In genomic region chr6:91960028-91960811, GRCm38 (mm10) we compare ENCODE assay signal across 8 mouse cellular contexts. TPM values are rescaled to one million over a fixed set of nuclear protein-coding genes. Genes with fewer than 3 reads are reported as not detected.
DNase-seq lines count a peak whose midpoint lies in the region; ATAC-seq lines count a peak whose summit lies in the region.

No protein-coding gene starts in this region.

- 0 out of 2 replicates have a peak, but pooled peaks cover 2% of the 10 kb centered on the region for H3K27me3 ChIP-seq in kidney, embryonic 16.5 days (ENCODE audit: insufficient read depth, low read length)
- H3K27me3 ChIP-seq in hindbrain, embryonic 16.5 days (replicated peaks; ENCODE audit: control insufficient read depth, insufficient read depth, low read length): no peaks in the 10 kb centered on the region

- peak overlapping the region; percentile 94 for H3K27ac ChIP-seq in kidney, embryonic 16.5 days (ENCODE audit: low read length)
- no peak overlapping the region for H3K27ac ChIP-seq in hindbrain, embryonic 16.5 days (ENCODE audit: low read depth, low read length)

- H3K9me3 ChIP-seq in kidney, embryonic 16.5 days (ENCODE audit: low read length): no peaks in the 10 kb centered on the region
- H3K9me3 ChIP-seq in hindbrain, embryonic 16.5 days (ENCODE audit: control insufficient read depth, low read length): no peaks in the 10 kb centered on the region

- H3K36me3 ChIP-seq in kidney, embryonic 16.5 days (ENCODE audit: insufficient read depth, low read length): no peaks in the 10 kb centered on the region
- no peaks in the 10 kb centered on the region for H3K36me3 ChIP-seq in hindbrain, embryonic 16.5 days (ENCODE audit: control insufficient read depth, insufficient read depth, low read length)

- DNase-seq in adrenal gland, adult 2 months: peak; percentile 58
- no peak for DNase-seq in adrenal gland, postnatal 4 days (ENCODE audit: low spot score in 2 of 2)
- peak; percentile 68 for DNase-seq in heart, adult 8-10 months (ENCODE audit: low spot score)
- DNase-seq in lung, postnatal 4 days: peak; percentile 64 to 82
- no peak for DNase-seq in cerebellum, postnatal 4 days (ENCODE audit: low spot score in 2 of 2)
- DNase-seq in cerebellum, adult 9-10 months: no peak

- 0 out of 2 replicates have a peak overlapping the region, but pooled peaks have one; percentile 6 for H3K9ac ChIP-seq in kidney, embryonic 16.5 days (replicated peaks; ENCODE audit: low read length)
- H3K9ac ChIP-seq in hindbrain, embryonic 16.5 days (ENCODE audit: low read depth, low read length): no peak overlapping the region

- peak overlapping the region; percentile 20 for H3K4me2 ChIP-seq in kidney, embryonic 16.5 days (replicated peaks; ENCODE audit: low read depth, low read length)
- H3K4me2 ChIP-seq in hindbrain, embryonic 16.5 days (ENCODE audit: low read length): no peak overlapping the region

- no peak overlapping the region for H3K4me3 ChIP-seq in kidney, embryonic 16.5 days (ENCODE audit: low read length)
- H3K4me3 ChIP-seq in hindbrain, embryonic 16.5 days (ENCODE audit: low read length): no peak overlapping the region

- WGBS in kidney, embryonic 16.5 days: 13% methylated on average over 8 of the region's 8 CpGs
- WGBS in hindbrain, embryonic 16.5 days: 52% methylated on average over 8 of the region's 8 CpGs

- peaks cover 40% of the 10 kb centered on the region for H3K4me1 ChIP-seq in kidney, embryonic 16.5 days (ENCODE audit: insufficient read depth, low read length)
- H3K4me1 ChIP-seq in hindbrain, embryonic 16.5 days (ENCODE audit: control insufficient read depth, insufficient read depth, low read depth, low read length): no peaks in the 10 kb centered on the region

- peak; percentile 86 for ATAC-seq in kidney, embryonic 16.5 days (ENCODE audit: low FRiP score, low TSS enrichment)
- ATAC-seq in hindbrain, embryonic 16.5 days: no peak

RNA-seq across cellular contexts. Expression of gene Fgd5, which starts 18.5 kb away (rescaled TPM):
- total RNA-seq in adrenal gland, adult 2 months (2021): 10 to 100 TPM; 13.1 to 18.5 TPM
- 7.4 and 7.7 TPM in 2 replicates for polyA plus RNA-seq in adrenal gland, adult 2 months (2012; rRNA removed)
- total RNA-seq in adrenal gland, postnatal 4 days (2021): 10 to 100 TPM; 23.7 to 25.8 TPM
- 10 to 100 TPM; 18.1 to 25.7 (median 20.8) TPM for total RNA-seq in heart, adult 8-10 months (2022)
- polyA plus RNA-seq in kidney, embryonic 16.5 days (2015; fragmentation: Nextera tagmentation; extraction: Ambion mirVana): 20.8 and 22.9 TPM in 2 replicates
- 14.7 and 17.1 TPM in 2 replicates for polyA plus RNA-seq in hindbrain, embryonic 16.5 days (2015; fragmentation: Nextera tagmentation; extraction: Ambion mirVana)

RNA-seq across cellular contexts. Expression of gene 4930590J08Rik, which starts 57.6 kb away (rescaled TPM):
- 1 to 10 TPM; 1.6 to 2.1 TPM for total RNA-seq in adrenal gland, adult 2 months (2021)
- 0.25 and 0.26 TPM in 2 replicates for polyA plus RNA-seq in adrenal gland, adult 2 months (2012; rRNA removed)
- total RNA-seq in adrenal gland, postnatal 4 days (2021): 1 to 10 TPM; 1.6 to 2.2 TPM
- total RNA-seq in heart, adult 8-10 months (2022): under 1 TPM; 0.14 to 0.83 (median 0.63) TPM
- polyA plus RNA-seq in kidney, embryonic 16.5 days (2015; fragmentation: Nextera tagmentation; extraction: Ambion mirVana): 0.32 and 0.42 TPM in 2 replicates
- polyA plus RNA-seq in hindbrain, embryonic 16.5 days (2015; fragmentation: Nextera tagmentation; extraction: Ambion mirVana): 1.1 and 1.2 TPM in 2 replicates

Comparison
In these comparisons a context has a peak if more than half of its experiments do, and no peak if none do; other contexts are left out.
1. DNase-seq: peak in adrenal gland, adult 2 months (single experiment), heart, adult 8-10 months (single experiment) and lung, postnatal 4 days (2 of 2); none in adrenal gland, postnatal 4 days (0 of 2), cerebellum, postnatal 4 days (0 of 2) and cerebellum, adult 9-10 months (single experiment).